Mouse (Mus musculus) gastrocnemius, adult 8-10 months (tissue): ENCODE measurements around the gene Rflna. TPM values are rescaled to one million over a fixed set of nuclear protein-coding genes. Genes with fewer than 3 reads are reported as not detected.

Experiments
- DNase-seq, 2 experiments: peaks; one replicate each; pipeline ENCODE4 v3.0.0; 2022; ENCODE audit warnings: low spot score in 2 of 2
- total RNA-seq, 4 experiments: library from RNA; stranded (reverse); gene quantifications; 2 replicates each; pipeline ENCODE4 v1.2.4; 2022

The Rflna gene
- total RNA-seq, 4 experiments from 2014 or later, result 0.19 TPM; not detected in 3

DNA sequence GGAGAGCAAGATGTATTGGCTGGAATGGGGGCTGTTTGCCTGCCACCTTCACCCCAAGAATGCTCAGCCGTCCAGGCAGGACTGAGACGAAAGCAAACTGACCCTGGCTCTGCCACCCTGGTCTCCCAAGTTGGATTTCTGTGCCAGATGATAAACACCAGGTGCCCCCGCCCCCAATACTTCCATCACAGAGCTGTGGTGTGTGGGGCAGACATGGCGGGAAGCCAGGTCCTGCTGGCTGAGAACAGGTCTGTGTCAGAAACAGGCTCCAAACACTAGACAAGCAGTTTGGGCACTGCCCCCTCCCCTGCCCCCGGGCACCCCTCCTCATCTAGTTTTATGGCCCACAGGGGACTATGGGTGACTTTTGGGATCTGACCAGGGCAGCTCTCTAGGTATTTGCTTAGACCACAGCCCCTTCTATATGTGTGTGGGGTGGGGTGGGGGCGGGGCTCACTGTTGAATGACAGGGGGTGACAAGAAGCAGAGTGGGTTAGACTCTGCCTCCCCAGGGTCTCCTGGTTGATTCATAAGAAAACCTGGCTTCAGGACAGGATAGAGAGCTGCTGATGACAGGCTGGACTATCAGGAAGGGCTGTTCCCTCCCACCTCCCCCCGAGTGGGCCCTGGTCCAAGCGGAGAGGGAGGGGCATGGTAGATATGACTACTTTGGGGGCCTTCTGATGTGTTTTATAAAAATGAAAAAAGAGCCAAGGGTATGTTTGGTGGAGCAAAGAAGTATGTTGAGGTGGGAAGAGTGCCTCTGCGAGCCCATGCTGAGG lies 3.0 kb downstream of the Rflna start:
- DNase-seq, result no peak

- no peak for DNase-seq
These were observed 3.9 kb downstream of the Rflna start for GRCm38 (mm10) chr5:125006896-125007295.

- DNase-seq, result no peak
These were observed 8.1 kb downstream of the Rflna start for GRCm38 (mm10) chr5:125011166-125011565.

DNA sequence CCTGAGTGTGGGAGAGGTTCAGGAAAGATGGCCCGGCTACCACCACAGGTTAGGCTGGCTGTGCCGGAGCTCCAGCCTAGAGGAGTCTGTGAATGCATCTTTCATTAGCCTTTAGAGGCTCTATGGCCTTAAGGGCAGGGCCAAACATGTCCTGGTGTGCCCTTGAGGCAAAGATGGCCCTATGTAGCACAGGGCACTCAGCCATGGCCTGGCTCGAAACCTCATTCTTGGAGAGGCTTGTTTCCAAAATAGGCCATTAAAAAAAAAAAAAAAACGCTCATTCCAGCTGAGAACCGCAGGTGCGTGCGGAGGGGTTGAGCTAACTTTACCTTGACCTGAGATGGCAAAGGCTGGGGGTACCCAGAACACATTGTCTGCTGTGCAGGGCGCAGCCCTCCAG lies 8.6 kb downstream of the Rflna start:
- no peak for DNase-seq

- DNase-seq, result peak; percentile 37 to 45
These were observed 11.5 kb downstream of the Rflna start for GRCm38 (mm10) chr5:125014497-125014896.

GRCm38 (mm10) chr5:125015066-125015465 lies 12.0 kb downstream of the Rflna start:
- no peak for DNase-seq

- no peak for DNase-seq
These were observed 12.6 kb downstream of the Rflna start for GRCm38 (mm10) chr5:125015576-125015975.

- DNase-seq, result no peak
These were observed 13.6 kb downstream of the Rflna start for GRCm38 (mm10) chr5:125016421-125017242.

GRCm38 (mm10) chr5:125017332-125017731 lies 14.3 kb downstream of the Rflna start:
- no peak for DNase-seq

- DNase-seq, result no peak
These were observed 16.1 kb downstream of the Rflna start for GRCm38 (mm10) chr5:125019099-125019498.

DNA sequence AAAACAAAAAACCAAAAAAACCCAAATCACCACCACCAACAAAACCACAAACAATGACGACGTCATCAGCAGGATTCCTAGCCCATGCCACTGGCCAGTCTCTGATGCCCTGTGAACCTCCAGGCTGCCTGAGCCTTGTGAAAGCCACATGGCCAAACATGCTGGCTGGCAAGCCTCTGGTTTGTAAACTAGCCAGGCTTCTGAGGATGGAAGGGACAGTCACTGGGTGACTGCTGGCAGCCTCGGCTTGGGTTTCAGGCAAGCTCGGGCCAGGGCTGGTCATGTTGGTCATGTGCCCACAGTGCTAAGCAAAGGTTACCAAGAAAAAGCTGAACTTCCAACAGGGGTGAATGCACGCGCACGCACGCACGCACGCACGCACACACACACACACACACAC lies 18.3 kb downstream of the Rflna start:
- peak; percentile 87 to 93 for DNase-seq

DNA sequence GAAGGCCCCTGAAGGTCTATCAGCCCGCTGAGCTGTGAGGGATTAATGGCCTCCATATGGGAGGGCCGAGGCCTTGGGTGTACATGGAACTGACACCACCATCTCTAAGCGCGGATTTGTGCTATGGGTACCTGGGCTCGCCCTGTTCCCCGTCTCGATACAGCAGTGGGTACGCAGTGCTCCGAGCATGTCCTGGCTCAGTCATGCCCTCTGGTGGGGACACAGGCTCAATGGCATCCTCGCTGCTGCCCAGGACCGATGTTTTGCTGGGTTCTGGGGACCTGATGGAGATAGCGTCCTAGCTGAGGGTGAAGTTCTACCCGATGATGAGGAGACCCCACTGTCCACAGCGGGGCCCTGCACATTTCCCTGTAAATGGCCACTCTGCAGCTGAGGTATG lies 21.0 kb downstream of the Rflna start:
- no peak for DNase-seq

GRCm38 (mm10) chr5:125028371-125028770 lies 25.4 kb downstream of the Rflna start:
- no peak for DNase-seq

- no peak for DNase-seq
These were observed 25.9 kb downstream of the Rflna start for GRCm38 (mm10) chr5:125028911-125029310.

- no peak for DNase-seq
These were observed 33.5 kb downstream of the Rflna start for GRCm38 (mm10) chr5:125036483-125036882.

- peak in 1 of 2 experiments; percentile 36 for DNase-seq
These were observed 36.5 kb downstream of the Rflna start for GRCm38 (mm10) chr5:125039377-125040027.

- DNase-seq, result peak; percentile 96 to 97
These were observed 37.1 kb downstream of the Rflna start for GRCm38 (mm10) chr5:125040128-125040584.

- no peak for DNase-seq
These were observed 38.6 kb downstream of the Rflna start for GRCm38 (mm10) chr5:125041578-125041977.

DNA sequence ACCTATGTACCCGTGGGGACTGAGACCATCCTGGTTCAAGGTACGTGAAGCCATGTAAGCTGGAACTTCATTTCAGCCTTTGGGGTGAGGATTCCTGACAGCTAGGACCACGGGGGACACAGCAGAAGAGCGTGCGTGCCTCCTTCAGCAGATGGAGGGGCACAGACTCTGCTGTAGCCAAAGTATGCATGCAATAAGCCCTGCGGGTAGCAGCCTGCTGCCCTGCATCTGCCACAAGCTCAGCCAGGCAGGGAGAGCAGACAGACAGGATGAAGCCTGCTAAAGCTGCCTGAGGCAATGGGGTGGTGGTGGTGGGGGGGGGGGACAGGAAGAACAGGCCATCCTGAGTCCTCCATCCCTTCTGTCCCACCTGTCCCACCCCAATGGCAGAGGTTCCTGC lies 40.4 kb downstream of the Rflna start:
- no peak for DNase-seq

- DNase-seq, result no peak
These were observed 42.2 kb downstream of the Rflna start for GRCm38 (mm10) chr5:125045202-125045601.

DNA sequence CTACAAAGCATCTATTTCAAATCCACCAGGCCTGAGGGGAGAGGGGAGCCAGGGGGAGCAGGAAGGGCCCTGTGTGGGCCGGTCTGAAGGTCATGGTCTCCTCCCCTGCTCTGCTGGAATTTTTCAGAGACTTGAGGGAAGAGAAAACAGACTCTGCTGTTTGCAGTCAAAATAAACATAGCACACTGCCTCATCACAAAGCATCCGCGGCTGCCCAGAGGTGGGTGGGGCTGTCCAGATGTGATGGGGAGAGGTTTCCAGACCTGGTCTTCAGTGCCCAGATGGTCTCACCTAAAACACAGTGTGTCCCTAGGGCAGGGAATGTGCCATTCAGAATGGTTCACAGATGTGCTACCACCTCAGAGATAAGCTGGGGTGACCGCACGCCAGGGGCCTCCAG lies 43.4 kb downstream of the Rflna start:
- no peak for DNase-seq

- no peak for DNase-seq
These were observed 46.5 kb downstream of the Rflna start for GRCm38 (mm10) chr5:125049481-125049880.
